Mouse (Mus musculus) liver, adult (tissue): ENCODE measurements at regions not wholly inside any gene's neighbourhood (a gene's known extent, or its start where the extent isn't known, plus 50 kb on each side); places are given as distances from the start of the nearest gene placed in this dataset.

Experiments used
- GATA4 ChIP-seq: IDR thresholded peaks from 2 replicates; pipeline ENCODE4 v1.6.1; 2014; ENCODE audit warnings: mild to moderate bottlenecking, low read length; ENCODE audit not compliant: insufficient replicate concordance

DNA sequence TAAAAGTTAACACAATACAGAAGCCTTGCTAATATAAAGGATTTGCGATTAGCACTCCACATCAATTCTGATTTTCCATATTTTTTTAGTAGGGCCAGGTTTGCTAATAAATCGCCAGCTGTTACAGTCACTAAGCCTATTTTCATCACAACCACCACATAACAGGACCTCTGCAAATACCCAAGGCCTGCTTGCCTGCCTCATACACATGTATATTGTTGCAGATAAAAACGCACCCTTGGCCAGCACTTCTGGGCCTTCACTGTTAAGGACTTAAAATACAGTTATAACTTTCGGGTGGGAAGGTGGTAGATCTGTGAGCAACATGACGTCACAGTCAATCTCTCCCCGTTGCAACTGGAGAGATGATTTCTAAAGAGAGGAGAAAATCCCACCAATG, 197.7 kb upstream of the Eya4 start:
- no peak for TF ChIP-seq GATA4

DNA sequence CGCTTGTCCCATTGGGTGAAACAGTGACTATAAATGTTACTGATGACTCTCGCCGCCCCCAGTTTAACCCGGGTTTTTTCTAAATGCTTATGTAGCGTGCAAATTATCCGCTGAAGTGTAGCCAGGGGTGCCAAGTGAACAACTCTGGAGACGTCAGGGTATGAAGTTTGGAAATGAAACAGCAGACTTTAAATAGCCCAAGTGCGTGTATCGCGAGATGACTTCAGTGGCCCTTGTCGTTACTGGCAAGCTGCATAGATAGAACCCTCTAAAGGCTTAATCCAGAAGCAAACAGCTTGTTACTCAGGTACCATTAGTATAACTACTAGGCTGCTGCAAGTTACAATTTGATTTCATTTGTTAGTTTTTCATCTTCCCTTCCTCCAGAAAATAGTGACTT, 192.1 kb upstream of the Eya4 start:
- no peak for TF ChIP-seq GATA4

DNA sequence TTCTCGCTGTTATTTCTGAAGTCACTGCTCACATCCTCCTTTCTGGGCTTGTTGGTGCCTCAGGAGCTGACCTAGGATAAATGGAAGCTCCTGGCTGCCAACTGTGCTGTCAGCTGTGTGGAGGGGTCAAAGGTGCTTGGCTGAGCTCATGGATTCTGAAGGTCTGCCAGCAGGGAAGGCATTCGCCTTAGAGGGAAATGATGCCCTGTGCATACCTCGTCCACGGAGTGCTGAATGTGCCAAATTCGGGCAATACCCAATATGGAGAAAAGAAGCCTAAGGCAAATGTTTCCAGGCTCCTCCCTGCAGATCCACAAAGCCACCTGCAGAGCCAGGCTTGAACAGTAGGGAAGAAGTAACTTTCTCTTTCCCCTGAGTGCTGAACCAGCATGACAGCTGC, 191.3 kb upstream of the Eya4 start:
- TF ChIP-seq GATA4, result no peak

DNA sequence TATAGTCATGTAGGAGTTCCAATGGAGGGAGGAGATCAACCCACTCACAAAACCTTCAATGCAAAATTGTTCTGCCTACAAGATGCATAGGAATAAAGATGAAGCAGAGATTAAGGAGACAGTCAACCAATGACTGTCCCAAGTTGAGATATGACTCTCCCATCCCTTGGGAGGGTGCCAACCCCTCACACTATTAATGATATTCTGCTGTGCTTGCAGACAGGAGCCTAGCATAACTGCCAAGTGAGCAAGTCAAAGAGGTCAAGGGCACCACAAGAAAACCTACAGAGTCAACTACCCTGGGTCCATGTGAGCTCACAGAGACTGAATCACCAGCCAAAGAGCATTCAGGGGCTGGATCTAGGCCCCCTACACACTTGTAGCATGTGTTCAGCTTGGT, 184.1 kb upstream of the Eya4 start:
- no peak for TF ChIP-seq GATA4

DNA sequence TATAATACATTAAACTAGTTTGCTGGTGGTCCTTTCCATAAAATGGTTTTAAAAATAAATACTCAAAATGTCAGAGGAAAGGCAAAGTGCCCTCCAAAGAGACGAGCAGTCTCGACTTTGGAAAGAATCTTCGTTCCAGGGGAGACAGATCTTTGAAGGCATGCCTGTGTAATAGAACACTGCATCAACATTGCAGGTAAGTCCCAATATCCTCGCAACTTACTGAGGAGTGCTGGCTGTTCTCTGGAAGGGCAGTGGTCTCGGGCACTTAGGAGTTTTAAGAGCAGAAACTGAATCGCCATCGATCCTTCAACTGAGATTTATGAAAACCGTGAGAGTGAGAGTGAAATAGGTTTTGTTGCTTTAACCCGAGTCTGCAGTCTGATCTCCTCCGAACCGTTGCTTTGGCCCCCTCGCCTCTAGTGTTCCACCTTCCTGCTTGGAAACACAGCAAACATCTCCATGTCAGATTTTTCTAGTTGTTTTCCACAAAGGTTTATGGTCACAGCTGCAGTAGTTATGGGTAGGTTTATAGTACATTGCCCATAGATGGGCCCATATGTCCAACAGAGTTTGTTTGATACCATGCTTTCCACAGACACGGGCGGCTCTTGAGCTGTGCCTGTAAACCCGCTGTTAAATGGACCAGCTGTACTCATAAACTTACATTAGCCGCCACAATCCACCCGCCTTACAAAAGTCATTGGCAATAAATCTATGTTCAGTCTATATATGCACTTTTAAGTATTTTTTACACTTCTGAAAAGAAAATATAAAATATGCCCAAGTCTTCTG, 181.6 kb upstream of the Eya4 start:
- no peak for TF ChIP-seq GATA4

DNA sequence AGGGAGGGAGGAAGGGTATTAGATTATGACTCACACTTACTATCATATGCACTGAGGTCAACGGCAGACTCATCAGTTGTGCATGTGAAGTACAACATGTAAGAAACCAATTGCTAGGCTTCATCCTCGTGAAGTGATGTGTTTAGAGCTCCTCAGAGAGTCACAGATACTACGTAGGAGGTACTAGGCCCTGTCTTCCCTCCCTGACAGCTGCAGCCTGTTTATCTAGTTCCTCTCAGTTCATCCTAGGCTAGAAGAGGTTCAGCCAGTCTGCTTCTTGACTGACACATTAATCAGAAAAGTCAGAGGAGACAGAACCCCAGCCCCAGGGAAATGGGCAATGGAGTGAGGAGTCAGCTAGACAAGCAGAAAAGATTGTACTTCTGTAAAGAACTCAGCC, 180.1 kb upstream of the Eya4 start:
- no peak for TF ChIP-seq GATA4

DNA sequence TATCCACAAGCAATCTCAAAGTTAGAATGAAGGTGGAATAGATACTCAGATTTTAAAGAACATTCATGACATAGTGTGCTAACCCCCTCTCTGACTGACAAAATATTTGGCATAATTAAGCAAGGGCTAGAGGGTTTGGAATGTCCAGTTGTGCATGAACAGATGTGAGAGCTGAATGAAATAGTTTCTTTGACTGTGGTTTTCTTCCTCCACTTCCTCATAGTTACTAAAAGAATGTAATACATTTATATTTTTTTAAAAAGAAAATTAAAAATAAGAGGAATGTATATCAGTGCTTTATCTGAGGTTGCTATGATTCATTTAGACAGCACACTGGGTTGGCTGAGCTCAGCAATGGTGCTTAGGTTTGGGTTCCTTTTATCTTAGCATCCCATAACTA, 176.2 kb upstream of the Eya4 start:
- no peak for TF ChIP-seq GATA4

DNA sequence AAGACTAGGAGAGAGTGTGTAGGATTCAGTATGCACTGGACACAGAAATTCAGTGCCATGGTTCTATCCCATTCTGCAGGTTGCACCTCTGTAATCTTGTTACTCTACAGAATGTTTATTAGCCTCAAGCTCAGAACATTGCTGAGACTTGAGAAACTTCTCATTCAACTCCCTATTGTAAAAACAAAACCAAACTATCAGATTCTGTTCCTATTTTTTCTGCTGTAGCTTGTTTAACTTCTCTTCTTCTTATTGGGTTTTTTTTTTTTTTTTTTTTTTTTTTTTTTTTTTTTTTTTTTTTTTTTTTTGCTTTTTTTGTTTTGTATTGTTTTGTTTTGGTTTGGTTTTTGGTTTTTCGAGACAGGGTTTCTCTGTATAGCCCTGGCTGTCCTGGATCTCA, 172.1 kb upstream of the Eya4 start:
- TF ChIP-seq GATA4, result no peak

DNA sequence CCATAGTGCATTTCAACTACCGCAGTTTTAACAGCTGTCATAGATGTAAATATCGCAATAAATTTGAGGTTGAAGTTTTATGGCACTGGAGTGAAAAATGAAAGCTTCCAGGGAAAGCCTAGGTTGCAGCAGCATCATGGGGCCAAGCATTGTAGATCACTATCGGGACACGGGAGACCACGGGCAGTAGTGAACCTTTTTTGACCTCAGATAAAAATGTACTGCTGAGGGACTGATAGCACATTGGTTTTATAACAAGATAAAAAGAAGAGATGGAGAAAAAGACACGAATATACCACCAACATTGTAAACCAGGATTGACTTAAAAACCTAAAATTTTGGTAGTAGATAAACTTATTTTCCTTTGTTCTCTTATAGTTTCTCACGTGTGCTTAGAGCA, 143.1 kb upstream of the Eya4 start:
- TF ChIP-seq GATA4, result no peak

DNA sequence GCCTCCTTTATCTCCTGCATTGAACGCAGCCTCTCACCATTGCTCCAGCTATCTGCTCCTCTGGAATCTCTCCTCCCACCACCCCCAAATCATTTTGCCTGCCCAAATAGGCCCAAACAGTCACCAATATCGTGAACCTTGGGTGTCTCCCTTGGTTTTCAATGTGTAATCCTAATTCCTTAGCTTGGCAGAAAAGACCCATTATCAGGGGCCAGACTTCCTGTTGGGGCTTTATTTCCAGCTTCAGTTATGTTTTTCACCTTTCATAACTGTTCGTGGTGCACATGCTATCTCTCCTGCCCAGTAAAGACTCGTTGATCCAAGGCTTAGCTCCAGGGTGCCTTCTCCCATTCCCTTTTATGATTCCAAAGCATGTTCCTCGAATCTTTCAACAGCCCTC, 142.4 kb upstream of the Eya4 start:
- no peak for TF ChIP-seq GATA4

DNA sequence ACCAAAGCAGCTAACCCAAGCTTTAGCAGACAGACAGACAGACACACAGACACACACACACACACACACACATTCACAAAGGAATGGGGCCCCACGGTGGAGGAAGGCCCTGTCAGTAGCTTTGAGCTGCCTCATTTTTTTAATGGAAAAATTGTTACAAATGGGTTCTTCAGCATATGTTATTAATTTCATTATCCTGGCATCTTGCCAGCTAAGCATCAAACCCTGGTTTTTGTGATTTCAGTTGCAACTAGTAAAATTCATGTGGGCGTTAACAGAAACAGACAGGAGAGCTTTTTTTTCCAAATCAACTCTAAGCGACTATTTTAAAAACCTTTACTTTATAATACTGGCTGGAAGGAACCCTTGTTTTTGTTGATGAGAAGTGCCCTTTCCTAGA, 138.4 kb upstream of the Eya4 start:
- TF ChIP-seq GATA4, result no peak

DNA sequence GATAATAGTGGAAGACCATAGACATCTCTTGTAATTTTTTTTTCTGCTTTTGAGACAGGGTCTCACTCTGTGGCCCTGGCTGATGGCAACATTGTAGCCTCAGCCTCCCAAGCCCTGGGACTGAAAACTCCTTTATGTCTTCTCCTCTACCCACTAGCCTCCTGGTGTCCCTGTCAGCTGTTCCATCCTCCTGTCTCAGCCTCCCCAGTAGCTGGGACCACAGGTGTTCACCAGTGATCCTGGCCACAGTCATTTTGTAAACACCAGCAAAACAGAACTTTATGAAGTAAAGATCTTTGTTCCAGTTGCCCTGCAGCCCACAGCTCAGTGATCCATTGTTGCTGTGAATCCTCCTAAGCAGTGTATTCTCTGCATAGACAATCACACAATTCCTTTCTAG, 129.9 kb upstream of the Eya4 start:
- TF ChIP-seq GATA4, result no peak

DNA sequence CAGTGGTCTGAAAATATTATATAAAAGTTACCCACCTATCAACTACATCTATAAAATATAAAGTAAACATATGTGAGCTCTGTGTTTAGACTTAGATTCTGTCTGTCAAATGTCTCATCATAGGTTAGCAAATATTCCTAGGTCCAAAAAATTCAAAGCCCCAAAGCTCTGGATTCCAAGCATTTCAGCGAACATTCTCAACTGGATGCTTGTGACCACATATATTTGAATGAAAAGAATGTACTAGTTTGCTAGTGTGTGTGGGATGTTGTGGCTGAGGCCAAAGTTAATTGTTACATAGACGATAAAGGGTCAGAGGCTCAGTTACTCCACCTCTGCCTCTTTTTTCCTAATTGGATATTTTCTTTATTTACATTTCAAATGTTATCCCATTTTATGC, 128.3 kb upstream of the Eya4 start:
- no peak for TF ChIP-seq GATA4

DNA sequence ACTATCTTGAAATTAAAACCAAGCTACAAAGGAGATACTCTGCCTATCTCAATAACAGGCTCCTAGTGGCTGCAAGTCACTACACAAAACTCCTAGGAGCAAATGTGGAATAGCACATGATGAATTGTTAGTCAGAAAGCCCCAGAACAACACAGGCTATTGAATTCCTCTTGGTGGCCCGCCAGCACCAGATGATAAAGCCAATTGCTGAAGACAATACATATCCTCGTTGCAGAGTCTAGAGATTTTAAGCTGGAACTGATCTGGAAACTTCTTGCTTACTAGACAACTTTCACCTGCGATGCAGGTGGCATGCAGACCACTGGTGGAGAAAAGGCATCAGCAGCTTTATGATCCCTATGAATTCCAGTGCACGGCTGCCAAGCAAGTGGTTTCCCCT, 126.5 kb upstream of the Eya4 start:
- TF ChIP-seq GATA4, result no peak

DNA sequence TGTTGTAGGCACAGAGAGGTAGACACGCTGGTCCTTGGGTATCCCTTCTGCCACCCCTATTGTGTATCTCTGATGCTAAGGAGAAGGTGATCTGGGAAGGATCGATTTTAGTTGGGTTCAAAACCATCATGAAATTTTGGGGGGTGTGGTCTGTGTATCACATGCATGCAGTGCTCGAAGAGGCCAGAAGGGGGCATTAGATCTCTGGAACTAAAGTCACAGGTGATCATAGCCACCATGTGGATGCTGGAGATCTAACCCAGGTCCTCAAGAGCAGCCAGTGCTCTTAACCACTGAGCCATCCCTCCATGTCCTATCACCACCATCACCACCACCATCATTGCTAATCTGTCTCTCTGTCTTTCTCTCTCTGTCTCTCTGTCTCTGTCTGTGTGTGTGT, 100.4 kb upstream of the Eya4 start:
- TF ChIP-seq GATA4, result no peak

DNA sequence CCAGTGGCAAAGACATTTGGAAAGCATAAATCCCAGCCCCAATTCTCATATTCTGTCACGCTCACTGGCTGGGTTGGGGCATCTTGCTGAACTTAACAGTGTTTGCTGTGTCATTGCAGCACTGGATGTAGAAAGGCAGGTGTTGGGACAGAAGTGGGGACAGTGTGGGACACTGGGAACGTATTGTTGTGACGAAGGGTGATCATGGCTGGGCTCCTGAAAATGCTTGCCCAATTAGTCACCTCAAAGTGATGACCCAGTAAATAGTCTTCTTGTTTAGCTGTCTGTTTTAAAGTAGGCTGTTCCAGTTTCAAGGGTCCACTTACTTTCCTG, 100.0 kb upstream of the Eya4 start:
- no peak for TF ChIP-seq GATA4

DNA sequence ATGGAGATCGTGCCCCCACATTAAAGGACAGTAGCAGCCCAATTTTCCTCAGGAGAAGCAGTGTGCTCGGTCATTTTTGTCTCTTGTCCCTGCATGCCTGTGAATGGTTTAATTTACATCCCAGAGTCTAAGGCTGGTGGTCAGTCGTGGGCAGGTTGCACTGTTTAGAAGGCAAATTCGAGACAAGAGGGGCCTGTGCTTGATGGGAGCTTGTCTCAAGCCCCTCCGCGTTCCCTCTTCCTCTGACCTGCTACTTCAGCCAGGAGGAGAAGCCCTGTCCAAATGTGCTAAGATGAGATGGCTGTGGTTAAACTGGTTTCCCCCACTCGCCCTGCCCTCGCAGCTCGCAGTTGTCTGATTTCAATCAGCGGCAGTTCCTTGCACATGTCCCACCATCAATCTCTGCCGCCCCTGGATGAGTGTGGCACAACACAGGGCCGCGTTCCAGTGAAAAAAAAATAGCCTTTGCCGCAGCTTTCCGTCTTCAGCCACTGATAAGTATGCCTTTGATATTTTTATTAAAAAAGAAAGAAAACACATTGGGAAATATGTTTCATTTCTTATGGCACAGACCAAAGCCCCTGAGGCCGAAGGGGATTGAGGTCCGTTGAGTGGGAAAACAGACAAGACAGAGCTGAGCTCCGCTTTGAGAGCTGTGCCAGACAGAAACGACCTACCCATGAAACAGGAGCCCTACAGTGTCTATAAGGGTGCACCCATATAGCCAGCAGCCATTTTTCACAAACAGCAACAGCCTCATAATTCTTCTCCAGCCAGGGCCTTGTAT, 99.5 kb upstream of the Eya4 start:
- TF ChIP-seq GATA4, result no peak
